Mouse (Mus musculus) kidney, adult 2 months (tissue): ENCODE measurements around the gene Wwox.
"Not testable (repeated sequence)": the region's sequence is repeated elsewhere in the genome, so short reads cannot be mapped to it uniquely, and the experiment has no call there.

Source experiments
- CTCF ChIP-seq: fragments of 200-500 bp; conservative IDR thresholded peaks from 2 replicates; pipeline ENCODE4 v1.5.1; 2011; ENCODE audit warnings: low read depth, mild to moderate bottlenecking, control low read depth, low read length, moderate library complexity, mixed read lengths; ENCODE audit not compliant: insufficient read depth, insufficient read length
- POLR2A ChIP-seq: fragments of 200-500 bp; IDR thresholded peaks from one replicate; pipeline ENCODE4 v1.6.1; 2011; ENCODE audit warnings: low read depth, low read length, control low read depth

DNA sequence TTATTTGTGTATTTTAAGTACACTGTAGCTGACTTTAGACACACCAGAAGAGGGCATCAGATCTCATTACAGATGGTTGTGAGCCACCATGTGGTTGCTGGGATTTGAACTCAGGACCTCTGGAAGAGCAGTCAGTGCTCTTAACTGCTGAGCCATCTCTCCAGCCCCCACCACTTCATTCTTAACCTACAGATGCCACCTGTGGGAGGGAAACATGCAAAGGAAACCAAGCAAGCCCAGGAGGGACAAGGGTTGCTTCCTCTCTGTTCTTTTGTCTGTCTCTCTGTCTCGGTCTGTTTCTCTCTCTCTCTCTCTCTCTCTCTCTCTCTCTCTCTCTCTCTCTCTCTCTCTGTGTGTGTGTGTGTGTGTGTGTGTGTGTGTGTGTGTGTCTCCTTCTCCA is 388.4 kb downstream of the Wwox start:
- TF ChIP-seq CTCF, POLR2A: not testable (repeated sequence)
